Mouse (Mus musculus) G1E (cell line): Measurements from ENCODE around the gene Ctnnbip1.

Experiments used
- CTCF ChIP-seq: IDR thresholded peaks from 2 replicates; pipeline ENCODE4 v1.5.1; 2012; ENCODE audit warnings: low read depth, low read length, inconsistent platforms, mixed read lengths
- GATA1 ChIP-seq: IDR thresholded peaks from 2 replicates; pipeline ENCODE4 v1.6.1; 2012; ENCODE audit warnings: borderline replicate concordance, low read length, inconsistent platforms, mixed read lengths
- POLR2AphosphoS5 ChIP-seq: IDR thresholded peaks from 2 replicates; pipeline ENCODE4 v1.6.1; 2012; ENCODE audit warnings: low read depth, low read length, inconsistent platforms; ENCODE audit not compliant: insufficient replicate concordance
- TAL1 ChIP-seq: conservative IDR thresholded peaks from 2 replicates; pipeline ENCODE4 v1.6.1; 2012; ENCODE audit warnings: low read depth, low read length, inconsistent platforms, mixed read lengths

DNA sequence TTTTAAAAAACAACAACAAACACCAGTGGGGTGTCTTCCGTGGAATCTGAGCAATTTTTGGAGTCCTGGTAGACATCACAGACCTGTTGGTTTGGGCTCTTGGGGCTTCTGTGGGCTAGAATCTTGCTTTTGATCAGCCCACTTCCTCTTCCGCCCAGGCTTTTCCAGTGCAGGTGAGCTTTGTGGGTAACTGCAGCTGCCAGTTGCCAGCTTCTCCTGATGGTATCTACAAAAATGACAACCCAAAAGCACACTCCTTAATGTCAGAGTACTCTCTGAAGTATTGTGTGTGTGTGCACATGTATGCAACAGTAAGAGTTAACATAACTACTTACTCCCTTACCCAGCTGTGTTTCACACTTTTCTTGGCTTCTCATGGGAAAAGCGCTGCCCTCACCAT, 48.5 kb upstream of the Ctnnbip1 start:
- TF ChIP-seq CTCF (no peak), TAL1 (no peak), POLR2AphosphoS5 (no peak), GATA1 (no peak)
